11 mouse cellular contexts compared by ENCODE assay signal in the genomic region with DNA sequence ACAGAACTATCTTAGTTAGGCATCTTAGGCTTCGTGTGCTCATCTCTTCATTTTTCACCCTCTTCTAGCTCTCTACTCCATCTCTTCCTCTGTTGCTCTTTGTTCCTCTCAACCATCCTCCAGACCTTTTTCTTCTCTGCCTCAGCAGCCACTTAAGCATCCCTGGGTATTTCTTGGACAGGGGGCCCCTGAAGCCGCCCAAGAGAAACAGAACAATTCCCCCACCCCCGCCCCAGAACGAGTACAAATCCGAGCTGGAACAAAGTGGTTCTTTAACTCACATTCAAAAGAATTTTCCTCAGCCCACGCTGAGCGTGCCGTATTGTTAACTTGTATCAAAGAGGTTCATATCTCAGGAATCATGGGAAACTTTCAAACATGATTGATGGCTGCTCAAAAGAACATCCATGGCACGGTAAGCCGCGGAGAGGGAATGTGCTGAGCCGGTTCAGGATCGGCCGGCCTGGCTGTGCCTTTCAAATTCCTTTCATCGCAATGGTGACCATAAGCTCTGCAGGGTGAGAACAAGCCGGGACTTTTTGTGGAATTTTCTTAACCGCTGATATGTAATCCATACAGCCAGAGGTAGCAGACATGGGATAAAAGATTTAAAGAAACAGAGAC.
A peak's percentile ranks its signal among the peaks of the same experiment; 100 is the strongest.
DNase-seq lines count a peak whose midpoint lies in the region; ATAC-seq lines count a peak whose summit lies in the region.
"Had no signal": no experiment of that assay in that cellular context is flagged by ENCODE, and none has a peak within 500 bp of the region (broad histone marks: within the 10 kb centered on the region; RNA-seq: fewer than 3 reads in every experiment).

No protein-coding gene starts in this region.

- no peaks in the 10 kb centered on the region for H3K9me3 ChIP-seq in heart, embryonic 13.5 days
- H3K9me3 ChIP-seq in embryonic facial prominence, embryonic 15.5 days (replicated peaks), result no peaks in the 10 kb centered on the region
- H3K9me3 ChIP-seq in hindbrain, embryonic 10.5 days, result no peaks in the 10 kb centered on the region
- no peaks in the 10 kb centered on the region for H3K9me3 ChIP-seq in midbrain, embryonic 16.5 days (replicated peaks; ENCODE audit: control insufficient read depth, low read length, poor library complexity, severe bottlenecking)

- H3K27me3 ChIP-seq in heart, embryonic 13.5 days (replicated peaks), result no peaks in the 10 kb centered on the region
- no peaks in the 10 kb centered on the region for H3K27me3 ChIP-seq in embryonic facial prominence, embryonic 15.5 days
- no peaks in the 10 kb centered on the region for H3K27me3 ChIP-seq in hindbrain, embryonic 10.5 days (ENCODE audit: insufficient read depth, poor library complexity, severe bottlenecking)
- H3K27me3 ChIP-seq in midbrain, embryonic 16.5 days (ENCODE audit: control insufficient read depth, insufficient read depth, low read depth, low read length), result no peaks in the 10 kb centered on the region

- peak overlapping the region; percentile 59 for H3K4me2 ChIP-seq in heart, embryonic 13.5 days
- H3K4me2 ChIP-seq in embryonic facial prominence, embryonic 15.5 days (replicated peaks), result no peak overlapping the region
- peak overlapping the region; percentile 40 for H3K4me2 ChIP-seq in midbrain, embryonic 16.5 days (ENCODE audit: low read length)

- WGBS in heart, embryonic 13.5 days, result 33% methylated on average over 17 of the region's 17 CpGs
- 53% methylated on average over 17 of the region's 17 CpGs for WGBS in embryonic facial prominence, embryonic 15.5 days
- 50% methylated on average over 17 of the region's 17 CpGs for WGBS in hindbrain, embryonic 10.5 days
- 18% methylated on average over 17 of the region's 17 CpGs for WGBS in midbrain, embryonic 16.5 days

- H3K4me3 ChIP-seq in heart, embryonic 13.5 days, result peak overlapping the region; percentile 29
- no peak overlapping the region for H3K4me3 ChIP-seq in embryonic facial prominence, embryonic 15.5 days (replicated peaks)
- H3K4me3 ChIP-seq in hindbrain, embryonic 10.5 days, result no peak overlapping the region; the same call in 1 of the 2 replicates
- no peak overlapping the region for H3K4me3 ChIP-seq in midbrain, embryonic 16.5 days (ENCODE audit: low read depth, low read length)

- peak overlapping the region; percentile 19; the same call in 1 of the 2 replicates for H3K9ac ChIP-seq in heart, embryonic 13.5 days
- H3K9ac ChIP-seq in embryonic facial prominence, embryonic 15.5 days, result no peak overlapping the region
- no peak overlapping the region for H3K9ac ChIP-seq in midbrain, embryonic 16.5 days (ENCODE audit: low read depth, low read length)

- DNase-seq in heart, adult 8-10 months (ENCODE audit: low spot score), result no peak
- peak; percentile 24 for DNase-seq in hindbrain, embryonic 10.5 days (ENCODE audit: low spot score)
- no peak for DNase-seq in adipocyte (ENCODE audit: low spot score)
- DNase-seq: cerebellum, adult 8-10 months had no signal

- H3K4me1 ChIP-seq in heart, embryonic 13.5 days, result peaks cover 13% of the 10 kb centered on the region; the same call in 1 of the 2 replicates
- H3K4me1 ChIP-seq in embryonic facial prominence, embryonic 15.5 days, result no peaks in the 10 kb centered on the region
- peaks cover 6% of the 10 kb centered on the region for H3K4me1 ChIP-seq in hindbrain, embryonic 10.5 days (replicated peaks)
- peaks cover 4% of the 10 kb centered on the region; the same call in 1 of the 2 replicates for H3K4me1 ChIP-seq in midbrain, embryonic 16.5 days (ENCODE audit: control insufficient read depth, insufficient read depth, low read length)

- ATAC-seq in heart, embryonic 13.5 days (ENCODE audit: extremely low read depth, insufficient number of reproducible peaks, low FRiP score, low TSS enrichment), result no peak
- no peak for ATAC-seq in embryonic facial prominence, embryonic 15.5 days (ENCODE audit: insufficient number of reproducible peaks, low FRiP score, low TSS enrichment, low read depth)
- peak; percentile 60; the same call in 1 of the 2 replicates for ATAC-seq in midbrain, embryonic 16.5 days
- ATAC-seq in granulocyte monocyte progenitor cell, adult 5-6 weeks (replicated peaks; ENCODE audit: poor library complexity, severe bottlenecking), result no peak
- ATAC-seq in megakaryocyte progenitor cell, adult 5-6 weeks (replicated peaks; ENCODE audit: poor library complexity), result no peak
- ATAC-seq: CD4-positive, CD25-positive, alpha-beta regulatory T cell, adult 4 months had no signal

- no peaks in the 10 kb centered on the region for H3K36me3 ChIP-seq in heart, embryonic 13.5 days
- no peaks in the 10 kb centered on the region for H3K36me3 ChIP-seq in embryonic facial prominence, embryonic 15.5 days
- no peaks in the 10 kb centered on the region for H3K36me3 ChIP-seq in hindbrain, embryonic 10.5 days
- no peaks in the 10 kb centered on the region for H3K36me3 ChIP-seq in midbrain, embryonic 16.5 days (ENCODE audit: control insufficient read depth, insufficient read depth, low read length)

- H3K27ac ChIP-seq in heart, embryonic 13.5 days (replicated peaks), result peak overlapping the region; percentile 45
- 0 out of 2 replicates have a peak overlapping the region, but pooled peaks have one; percentile 22 for H3K27ac ChIP-seq in embryonic facial prominence, embryonic 15.5 days (replicated peaks)
- H3K27ac ChIP-seq in hindbrain, embryonic 10.5 days, result peak overlapping the region; percentile 73
- no peak overlapping the region for H3K27ac ChIP-seq in midbrain, embryonic 16.5 days (ENCODE audit: low read length)
- H3K27ac ChIP-seq: kidney, postnatal 0 days had no signal
